Mouse (Mus musculus): ENCODE results near the gene Scimp.

DNA sequence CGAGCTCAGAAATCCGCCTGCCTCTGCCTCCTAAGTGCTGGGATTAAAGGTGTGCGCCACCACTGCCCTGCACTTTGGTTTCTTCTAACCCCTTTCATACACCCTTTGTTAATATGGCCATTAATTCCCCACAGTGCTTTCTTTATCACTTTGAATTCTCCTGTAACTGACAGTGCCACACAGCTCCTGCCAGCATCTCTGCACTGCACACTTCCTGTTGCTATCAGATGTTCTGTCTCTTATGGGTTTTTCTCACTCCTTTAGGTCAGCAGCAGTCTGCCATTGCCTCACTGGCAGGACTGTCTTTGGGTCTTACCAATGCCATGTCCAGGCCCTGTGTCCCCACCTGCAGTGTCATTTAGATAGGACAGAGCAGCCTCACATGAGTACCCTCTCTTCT lies 41.6 kb downstream of the Scimp start:
- TF ChIP-seq MAX (IDR thresholded peaks at IDR 0.05) (no peak), CTCF (IDR thresholded peaks at IDR 0.05; ENCODE audit: control insufficient read depth, insufficient read depth, insufficient read length) (no peak), USF1 (IDR thresholded peaks at IDR 0.05; ENCODE audit: low read depth) (no peak)

Data from C2C12 (cell line).